Mouse (Mus musculus) bone marrow macrophage, adult 2 months (primary cell): ENCODE measurements around the gene Pkd1l1.

Experiments used
- CTCF ChIP-seq: IDR thresholded peaks from 2 replicates; pipeline ENCODE4 v1.5.1; 2012; ENCODE audit warnings: low read depth, mild to moderate bottlenecking, low read length, moderate library complexity
- POLR2A ChIP-seq: IDR thresholded peaks from 2 replicates; pipeline ENCODE4 v1.6.1; 2012; ENCODE audit warnings: mild to moderate bottlenecking, low read depth, low read length, borderline replicate concordance

- TF ChIP-seq POLR2A = no peak
- TF ChIP-seq CTCF = no peak
These were observed 2.6 kb downstream of the Pkd1l1 start for GRCm38 (mm10) chr11:8970509-8970908.
